Mouse (Mus musculus): ENCODE measurements around the gene Ugt1a2. TPM values are rescaled to one million over a fixed set of nuclear protein-coding genes. Genes with fewer than 3 reads are reported as not detected.

The Ugt1a2 gene
- polyA plus RNA-seq, 1 experiment, result 0.38 TPM

DNA sequence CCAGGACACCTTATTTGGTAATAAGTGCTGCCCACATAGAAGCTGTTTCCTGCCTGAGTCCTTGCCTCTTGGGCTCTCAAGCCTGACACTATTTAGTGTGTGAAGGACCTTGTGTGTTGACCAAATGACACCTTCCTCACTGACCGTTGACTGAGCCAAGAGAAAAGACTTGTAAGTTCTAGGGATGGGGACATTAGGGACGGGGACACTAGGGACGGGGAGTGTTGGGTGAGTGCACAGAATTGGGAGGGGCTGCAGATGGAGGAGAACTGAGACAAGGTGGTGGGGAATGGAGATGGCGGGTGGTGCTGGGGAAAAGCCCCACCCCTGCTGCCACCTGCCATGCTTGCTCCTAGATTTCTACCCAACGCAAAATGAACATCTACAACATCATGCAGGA lies 29.6 kb downstream of the Ugt1a2 start:
- no peak overlapping the region for H3K27ac ChIP-seq (ENCODE audit: insufficient read depth, low read depth, low read length)
- H3K27me3 ChIP-seq (ENCODE audit: control insufficient read depth, insufficient read depth, low read length), result no peaks in the 10 kb centered on the region
- WGBS, result 87% methylated on average over 5 of the region's 5 CpGs
- peaks cover 3% of the 10 kb centered on the region; the same call in 1 of the 2 replicates for H3K4me1 ChIP-seq (ENCODE audit: control insufficient read depth, insufficient read depth, insufficient read length, low read length)
- no peak overlapping the region for H3K4me3 ChIP-seq (ENCODE audit: low read depth, low read length)
- no peak for TF ChIP-seq POLR2A (IDR thresholded peaks at IDR 0.05; ENCODE audit: low read depth, low read length)
- no peak for TF ChIP-seq CTCF (IDR thresholded peaks at IDR 0.05; ENCODE audit: extremely low read depth, insufficient read length, insufficient replicate concordance, low read depth, low read length)
- no peaks in the 10 kb centered on the region for H3K36me3 ChIP-seq (ENCODE audit: control insufficient read depth, insufficient read depth, low read length)

GRCm38 (mm10) chr1:88230421-88230820 lies 30.0 kb downstream of the Ugt1a2 start:
- WGBS, result 71% methylated on average over 7 of the region's 7 CpGs
- no peaks in the 10 kb centered on the region for H3K27me3 ChIP-seq (ENCODE audit: control insufficient read depth, insufficient read depth, low read length)
- no peak overlapping the region for H3K4me3 ChIP-seq (ENCODE audit: low read depth, low read length)
- peaks cover 3% of the 10 kb centered on the region; the same call in 1 of the 2 replicates for H3K4me1 ChIP-seq (ENCODE audit: control insufficient read depth, insufficient read depth, insufficient read length, low read length)
- no peak overlapping the region for H3K27ac ChIP-seq (ENCODE audit: insufficient read depth, low read depth, low read length)
- no peaks in the 10 kb centered on the region for H3K36me3 ChIP-seq (ENCODE audit: control insufficient read depth, insufficient read depth, low read length)
- TF ChIP-seq CTCF (IDR thresholded peaks at IDR 0.05; ENCODE audit: extremely low read depth, insufficient read length, insufficient replicate concordance, low read depth, low read length) (no peak), POLR2A (IDR thresholded peaks at IDR 0.05; ENCODE audit: low read depth, low read length) (no peak)

GRCm38 (mm10) chr1:88230981-88231802 lies 30.8 kb downstream of the Ugt1a2 start:
- no peak for TF ChIP-seq POLR2A (IDR thresholded peaks at IDR 0.05; ENCODE audit: low read depth, low read length)
- TF ChIP-seq CTCF (IDR thresholded peaks at IDR 0.05; ENCODE audit: extremely low read depth, insufficient read length, insufficient replicate concordance, low read depth, low read length), result no peak
- 78% methylated on average over 6 of the region's 6 CpGs for WGBS
- no peaks in the 10 kb centered on the region for H3K27me3 ChIP-seq (ENCODE audit: control insufficient read depth, insufficient read depth, low read length)
- no peak overlapping the region for H3K27ac ChIP-seq (ENCODE audit: insufficient read depth, low read depth, low read length)
- H3K4me3 ChIP-seq (ENCODE audit: low read depth, low read length), result no peak overlapping the region
- H3K36me3 ChIP-seq (ENCODE audit: control insufficient read depth, insufficient read depth, low read length), result no peaks in the 10 kb centered on the region
- peaks cover 3% of the 10 kb centered on the region; the same call in 1 of the 2 replicates for H3K4me1 ChIP-seq (ENCODE audit: control insufficient read depth, insufficient read depth, insufficient read length, low read length)

DNA sequence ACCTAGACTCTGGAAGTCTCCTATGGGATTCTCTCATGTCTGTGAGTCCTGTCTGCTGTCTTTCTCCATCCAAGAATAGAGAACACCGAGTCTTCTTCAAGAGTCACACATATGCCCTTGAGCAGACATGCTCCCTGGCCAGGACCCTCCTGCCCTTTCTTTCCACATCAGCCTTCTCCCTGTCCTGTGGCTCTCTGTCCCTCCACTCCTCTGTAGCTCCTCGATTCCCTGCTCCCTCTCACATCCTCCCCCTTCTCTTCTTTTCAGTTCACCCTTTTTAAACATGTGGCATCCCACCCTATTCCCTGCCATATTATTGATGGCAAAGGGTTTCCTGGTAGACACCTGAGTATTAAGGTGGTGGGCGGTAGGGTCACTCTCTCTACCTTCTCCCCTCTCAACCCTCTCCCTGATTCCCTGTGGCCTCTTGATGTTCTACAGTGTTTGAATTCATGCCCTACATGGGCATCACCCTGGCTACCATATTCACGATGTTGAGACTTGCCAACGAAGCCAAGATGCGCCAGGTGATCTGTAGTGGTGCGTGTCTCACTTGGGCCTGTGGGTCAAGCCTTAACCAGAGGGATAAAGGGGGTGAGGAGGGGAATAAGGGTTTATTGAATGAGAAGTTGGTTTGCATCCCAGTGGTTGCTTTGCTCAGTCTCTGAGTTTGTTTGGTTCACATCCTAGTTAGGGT lies 31.6 kb downstream of the Ugt1a2 start:
- Histone ChIP-seq H3K4me3 (ENCODE audit: low read depth, low read length) (no peak overlapping the region), H3K36me3 (ENCODE audit: control insufficient read depth, insufficient read depth, low read length) (no peaks in the 10 kb centered on the region), H3K27me3 (ENCODE audit: control insufficient read depth, insufficient read depth, low read length) (no peaks in the 10 kb centered on the region), H3K4me1 (ENCODE audit: control insufficient read depth, insufficient read depth, insufficient read length, low read length) (peaks cover 2% of the 10 kb centered on the region; the same call in 1 of the 2 replicates), H3K27ac (ENCODE audit: insufficient read depth, low read depth, low read length) (no peak overlapping the region)
- WGBS, result 69% methylated on average over 7 of the region's 7 CpGs
- no peak for TF ChIP-seq CTCF (IDR thresholded peaks at IDR 0.05; ENCODE audit: extremely low read depth, insufficient read length, insufficient replicate concordance, low read depth, low read length)
- no peak for TF ChIP-seq POLR2A (IDR thresholded peaks at IDR 0.05; ENCODE audit: low read depth, low read length)

DNA sequence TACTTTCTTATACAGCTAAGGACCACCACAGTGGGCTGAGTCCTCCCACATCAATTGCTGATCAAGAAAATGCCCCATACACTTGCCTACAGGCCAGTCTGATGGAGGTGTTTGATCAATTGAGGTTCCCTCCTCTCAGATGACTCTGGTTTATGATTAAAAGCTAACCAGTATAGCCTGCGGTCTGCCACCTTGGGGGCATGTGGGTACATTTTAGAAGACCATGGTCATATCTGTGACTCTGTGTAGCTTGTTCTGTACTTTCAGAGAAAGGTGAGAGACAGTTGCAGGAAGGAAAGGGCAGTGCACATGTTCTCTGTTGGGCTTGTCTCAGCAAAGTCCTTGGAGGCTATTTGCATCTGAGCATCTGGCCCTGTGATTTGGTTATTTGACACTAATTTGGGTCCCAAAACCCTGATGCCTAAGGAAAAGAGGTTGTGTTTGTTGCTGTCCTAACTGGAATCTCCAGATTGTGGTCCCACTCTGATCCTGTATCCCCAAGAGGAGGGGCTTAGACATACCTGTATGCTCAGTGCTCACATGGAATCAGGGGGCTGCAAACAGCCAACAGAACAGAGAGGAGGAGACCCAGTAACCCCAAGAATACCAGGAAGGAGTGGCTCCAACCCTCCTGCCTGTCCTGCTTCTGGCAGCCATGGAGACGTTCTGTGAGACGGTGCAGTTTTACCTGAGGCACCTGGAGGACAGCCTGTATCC lies 32.4 kb downstream of the Ugt1a2 start:
- no peaks in the 10 kb centered on the region for H3K36me3 ChIP-seq (ENCODE audit: control insufficient read depth, insufficient read depth, low read length)
- no peaks in the 10 kb centered on the region for H3K4me1 ChIP-seq (ENCODE audit: control insufficient read depth, insufficient read depth, insufficient read length, low read length)
- TF ChIP-seq CTCF (IDR thresholded peaks at IDR 0.05; ENCODE audit: extremely low read depth, insufficient read length, insufficient replicate concordance, low read depth, low read length) (no peak), POLR2A (IDR thresholded peaks at IDR 0.05; ENCODE audit: low read depth, low read length) (no peak)
- H3K27ac ChIP-seq (ENCODE audit: insufficient read depth, low read depth, low read length), result no peak overlapping the region
- no peak overlapping the region for H3K4me3 ChIP-seq (ENCODE audit: low read depth, low read length)
- WGBS, result 55% methylated on average over 3 of the region's 3 CpGs
- no peaks in the 10 kb centered on the region for H3K27me3 ChIP-seq (ENCODE audit: control insufficient read depth, insufficient read depth, low read length)

GRCm38 (mm10) chr1:88233421-88234247 lies 33.2 kb downstream of the Ugt1a2 start:
- TF ChIP-seq POLR2A (IDR thresholded peaks at IDR 0.05; ENCODE audit: low read depth, low read length), result no peak
- no peak for TF ChIP-seq CTCF (IDR thresholded peaks at IDR 0.05; ENCODE audit: extremely low read depth, insufficient read length, insufficient replicate concordance, low read depth, low read length)
- Histone ChIP-seq H3K4me3 (ENCODE audit: low read depth, low read length) (no peak overlapping the region), H3K27ac (ENCODE audit: insufficient read depth, low read depth, low read length) (no peak overlapping the region), H3K36me3 (ENCODE audit: control insufficient read depth, insufficient read depth, low read length) (no peaks in the 10 kb centered on the region), H3K27me3 (ENCODE audit: control insufficient read depth, insufficient read depth, low read length) (no peaks in the 10 kb centered on the region), H3K4me1 (ENCODE audit: control insufficient read depth, insufficient read depth, insufficient read length, low read length) (no peaks in the 10 kb centered on the region)
- 69% methylated on average over 14 of the region's 14 CpGs for whole genome bisulfite sequencing
